Mouse (Mus musculus) heart, adult 2 months (tissue): ENCODE data around the gene Ado.

ENCODE experiments used
- CTCF ChIP-seq: fragments of 200-600 bp; IDR thresholded peaks from 2 replicates; pipeline ENCODE4 v1.8.1; 2022; ENCODE audit warnings: antibody characterized with exemption, mild to moderate bottlenecking, moderate library complexity
- EP300 ChIP-seq: fragments of 200-500 bp; IDR thresholded peaks from 2 replicates; pipeline ENCODE4 v1.6.1; 2011; ENCODE audit warnings: low read depth, low read length, control low read depth; ENCODE audit not compliant: insufficient read depth
- POLR2A ChIP-seq: fragments of 200-500 bp; IDR thresholded peaks from 2 replicates; pipeline ENCODE4 v1.6.1; 2011; ENCODE audit warnings: mild to moderate bottlenecking, low read depth, low read length, control low read depth; ENCODE audit not compliant: insufficient read depth

- no peak for TF ChIP-seq CTCF
- TF ChIP-seq EP300 = no peak
- no peak for TF ChIP-seq POLR2A
These were observed 31.1 kb upstream of the Ado start for GRCm38 (mm10) chr10:67579830-67580229.
